Mouse (Mus musculus): ENCODE data around the gene Rhox3f. TPM values are rescaled to one million over a fixed set of nuclear protein-coding genes. Genes with fewer than 3 reads are reported as not detected.
"Not testable (repeated sequence)": the region's sequence is repeated elsewhere in the genome, so short reads cannot be mapped to it uniquely, and the experiment has no call there.

Gene Rhox3f
- not detected in 2 replicates for polyA plus RNA-seq (2012; rRNA removed)

- not testable (repeated sequence) for DNase-seq; H3K4me1 ChIP-seq (ENCODE audit: control insufficient read depth, insufficient read depth, low read length); H3K27ac ChIP-seq (ENCODE audit: insufficient read depth, low read length); H3K27me3 ChIP-seq (ENCODE audit: control insufficient read depth, insufficient read depth, low read length); H3K4me3 ChIP-seq (replicated peaks; ENCODE audit: insufficient read depth, low read depth, low read length)
These were observed at the start of gene Rhox3f for GRCm38 (mm10) chrX:37580692-37581091. Rhox3f (plus strand) TSS chrX:37580992.

DNA sequence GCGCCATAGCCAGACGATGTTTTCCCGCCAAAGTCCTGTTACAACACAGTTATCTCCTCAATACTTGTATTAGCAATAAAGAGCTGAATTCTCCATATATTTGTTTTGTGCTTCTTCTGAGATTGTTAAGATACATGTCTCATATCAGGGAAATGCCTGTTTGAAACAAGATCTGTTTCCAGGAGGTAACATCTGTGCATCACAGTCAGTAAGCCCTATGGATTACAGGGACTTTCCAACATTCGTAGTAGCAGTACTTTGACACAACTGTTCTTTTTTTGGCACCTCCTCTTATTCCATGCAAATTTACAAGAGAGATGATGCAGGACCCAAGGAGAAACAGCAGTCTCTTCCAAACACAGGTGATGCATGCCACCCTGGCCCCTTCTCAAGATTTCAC, 39.1 kb upstream of the Rhox3f start, which contains the start of gene Rhox3e:
TSS of gene Rhox3e (plus strand) at position 301 of the 400 bp plus-strand sequence.
- H3K27ac ChIP-seq (ENCODE audit: insufficient read depth, low read length); H3K4me1 ChIP-seq (ENCODE audit: control insufficient read depth, insufficient read depth, low read length); H3K27me3 ChIP-seq (ENCODE audit: control insufficient read depth, insufficient read depth, low read length); H3K4me3 ChIP-seq (replicated peaks; ENCODE audit: insufficient read depth, low read depth, low read length); DNase-seq: not testable (repeated sequence)
- no CpG with 5 or more reads among the region's 4 CpGs for WGBS

DNA sequence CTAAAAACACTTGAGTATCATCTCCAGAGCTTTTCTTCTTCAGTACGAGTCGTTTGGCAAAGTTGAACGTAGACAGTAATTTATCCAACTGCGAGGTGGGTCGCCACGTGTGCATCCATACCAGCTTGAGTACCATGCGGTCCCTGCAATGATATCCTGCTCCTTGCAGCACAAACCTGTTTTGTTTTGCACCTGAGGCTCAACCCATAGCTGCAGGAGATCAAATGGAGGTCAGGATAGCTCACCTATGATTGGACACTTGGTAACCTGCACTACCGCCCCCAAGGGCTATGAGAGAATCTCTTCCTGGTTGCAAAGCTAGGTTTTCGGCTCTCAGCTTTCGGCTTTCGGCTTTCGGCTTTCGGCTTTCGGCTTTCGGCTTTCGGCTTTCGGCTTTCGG, 23.7 kb upstream of the Rhox3f start, which contains the start of gene Rhox4e:
TSS of gene Rhox4e (plus strand) at position 301 of the 400 bp plus-strand sequence.
- H3K27ac ChIP-seq (ENCODE audit: insufficient read depth, low read length); H3K27me3 ChIP-seq (ENCODE audit: control insufficient read depth, insufficient read depth, low read length); H3K4me3 ChIP-seq (replicated peaks; ENCODE audit: insufficient read depth, low read depth, low read length); H3K4me1 ChIP-seq (ENCODE audit: control insufficient read depth, insufficient read depth, low read length); DNase-seq: not testable (repeated sequence)
- WGBS, result 95% methylated on average over 10 of the region's 18 CpGs

DNA sequence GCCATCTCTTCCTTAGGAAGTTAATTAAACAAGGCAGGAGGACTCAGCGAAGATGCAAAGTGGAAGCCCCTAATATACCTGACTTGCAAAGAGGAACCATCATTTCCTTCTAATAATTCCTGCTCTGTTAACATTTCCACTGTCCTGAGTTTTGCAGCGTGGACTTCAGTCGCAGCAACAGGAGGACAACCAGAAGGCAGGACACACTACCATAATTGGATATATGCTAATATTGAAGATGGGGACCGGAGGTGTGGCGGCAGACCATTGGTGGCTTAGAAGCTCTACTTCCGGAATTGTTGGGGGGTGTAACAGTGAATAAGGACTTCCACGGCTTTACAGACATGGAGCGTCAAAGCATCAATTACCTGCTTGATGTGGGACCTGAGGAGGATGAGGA, 9.7 kb upstream of the Rhox3f start, which contains the start of gene Rhox2f:
TSS of gene Rhox2f (plus strand) at position 301 of the 400 bp plus-strand sequence.
- WGBS, result 97% methylated on average over 8 of the region's 8 CpGs
- not testable (repeated sequence) for H3K4me3 ChIP-seq (replicated peaks; ENCODE audit: insufficient read depth, low read depth, low read length); DNase-seq; H3K27ac ChIP-seq (ENCODE audit: insufficient read depth, low read length); H3K27me3 ChIP-seq (ENCODE audit: control insufficient read depth, insufficient read depth, low read length); H3K4me1 ChIP-seq (ENCODE audit: control insufficient read depth, insufficient read depth, low read length)

- H3K4me1 ChIP-seq (ENCODE audit: control insufficient read depth, insufficient read depth, low read length); H3K4me3 ChIP-seq (replicated peaks; ENCODE audit: insufficient read depth, low read depth, low read length); DNase-seq; H3K27ac ChIP-seq (ENCODE audit: insufficient read depth, low read length); H3K27me3 ChIP-seq (ENCODE audit: control insufficient read depth, insufficient read depth, low read length): not testable (repeated sequence)
- 19% methylated on average over 2 of the region's 2 CpGs for WGBS
These were observed 8.2 kb upstream of the Rhox3f start for GRCm38 (mm10) chrX:37572638-37573037.

DNA sequence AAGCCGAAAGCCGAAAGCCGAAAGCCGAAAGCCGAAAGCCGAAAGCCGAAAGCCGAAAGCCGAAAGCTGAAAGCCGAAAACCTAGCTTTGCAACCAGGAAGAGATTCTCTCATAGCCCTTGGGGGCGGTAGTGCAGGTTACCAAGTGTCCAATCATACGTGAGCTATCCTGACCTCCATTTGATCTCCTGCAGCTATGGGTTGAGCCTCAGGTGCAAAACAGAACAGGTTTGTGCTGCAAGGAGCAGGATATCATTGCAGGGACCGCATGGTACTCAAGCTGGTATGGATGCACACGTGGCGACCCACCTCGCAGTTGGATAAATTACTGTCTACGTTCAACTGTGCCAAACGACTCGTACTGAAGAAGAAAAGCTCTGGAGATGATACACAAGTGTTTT, 26.8 kb downstream of the Rhox3f start, which contains the start of gene Rhox4f:
TSS of gene Rhox4f (minus strand) at position 101 of the 400 bp plus-strand sequence.
- H3K4me3 ChIP-seq (replicated peaks; ENCODE audit: insufficient read depth, low read depth, low read length); H3K4me1 ChIP-seq (ENCODE audit: control insufficient read depth, insufficient read depth, low read length); DNase-seq; H3K27me3 ChIP-seq (ENCODE audit: control insufficient read depth, insufficient read depth, low read length); H3K27ac ChIP-seq (ENCODE audit: insufficient read depth, low read length): not testable (repeated sequence)
- WGBS, result 94% methylated on average over 19 of the region's 19 CpGs

GRCm38 (mm10) chrX:37628512-37628911, 47.7 kb downstream of the Rhox3f start, which contains the start of gene Rhox3g:
Rhox3g (minus strand) TSS chrX:37628612.
- H3K4me3 ChIP-seq (replicated peaks; ENCODE audit: insufficient read depth, low read depth, low read length); DNase-seq; H3K27ac ChIP-seq (ENCODE audit: insufficient read depth, low read length); H3K27me3 ChIP-seq (ENCODE audit: control insufficient read depth, insufficient read depth, low read length); H3K4me1 ChIP-seq (ENCODE audit: control insufficient read depth, insufficient read depth, low read length): not testable (repeated sequence)
- 96% methylated on average over 2 of the region's 2 CpGs for WGBS

Other genes with a start within 250 kb of the Rhox3f start
- gene Rhox3a2, start 201.0 kb upstream of the Rhox3f start, polyA plus RNA-seq (2012; rRNA removed), result not detected in 2 replicates
- gene Rhox4a2, start 190.1 kb upstream of the Rhox3f start, polyA plus RNA-seq (2012; rRNA removed), result not detected in 2 replicates
- not detected in 2 replicates for gene Rhox2b, start 168.9 kb upstream of the Rhox3f start, polyA plus RNA-seq (2012; rRNA removed)
- not detected in 2 replicates for gene Rhox4b, start 148.5 kb upstream of the Rhox3f start, polyA plus RNA-seq (2012; rRNA removed)
- gene Rhox2c, start 127.3 kb upstream of the Rhox3f start, polyA plus RNA-seq (2012; rRNA removed), result not detected in 2 replicates
- not detected in 2 replicates for gene Rhox3c, start 122.4 kb upstream of the Rhox3f start, polyA plus RNA-seq (2012; rRNA removed)
- not detected in 2 replicates for gene Rhox4c, start 100.7 kb upstream of the Rhox3f start, polyA plus RNA-seq (2012; rRNA removed)
- gene Rhox2d, start 87.6 kb upstream of the Rhox3f start, polyA plus RNA-seq (2012; rRNA removed), result not detected in 2 replicates
- gene Rhox4d, start 66.6 kb upstream of the Rhox3f start, polyA plus RNA-seq (2012; rRNA removed), result not detected in 2 replicates
- not detected in 2 replicates for gene Rhox2e, start 50.5 kb upstream of the Rhox3f start, polyA plus RNA-seq (2012; rRNA removed)
- not detected in 2 replicates for gene Rhox3e, start 39.0 kb upstream of the Rhox3f start, polyA plus RNA-seq (2012; rRNA removed)
- gene Rhox4e, start 23.6 kb upstream of the Rhox3f start, polyA plus RNA-seq (2012; rRNA removed), result not detected in 2 replicates
- not detected in 2 replicates for gene Rhox2f, start 9.6 kb upstream of the Rhox3f start, polyA plus RNA-seq (2012; rRNA removed)
- not detected in 2 replicates for gene Rhox4f, start 26.7 kb downstream of the Rhox3f start, polyA plus RNA-seq (2012; rRNA removed)
- gene Rhox3g, start 47.6 kb downstream of the Rhox3f start, polyA plus RNA-seq (2012; rRNA removed), result not detected in 2 replicates
- gene Rhox2g, start 62.5 kb downstream of the Rhox3f start, polyA plus RNA-seq (2012; rRNA removed), result not detected in 2 replicates
- gene Rhox4g, start 70.3 kb downstream of the Rhox3f start, polyA plus RNA-seq (2012; rRNA removed), result not detected in 2 replicates
- not detected in 2 replicates for gene Rhox3h, start 87.8 kb downstream of the Rhox3f start, polyA plus RNA-seq (2012; rRNA removed)
- gene Rhox2h, start 92.3 kb downstream of the Rhox3f start, polyA plus RNA-seq (2012; rRNA removed), result not detected in 2 replicates
- 0.33 TPM in 1 of 2 replicates, not detected in the other for gene Rhox5, start 223.8 kb downstream of the Rhox3f start, polyA plus RNA-seq (2012; rRNA removed)
- 0.10 TPM in 1 of 2 replicates, not detected in the other for gene Rhox6, start 245.9 kb downstream of the Rhox3f start, polyA plus RNA-seq (2012; rRNA removed)

Measured in cerebellum, adult 2 months (tissue).